Mouse (Mus musculus): ENCODE measurements at regions not wholly inside any gene's neighbourhood (a gene's known extent, or its start where the extent isn't known, plus 50 kb on each side); places are given as distances from the start of the nearest gene placed in this dataset.
"Not testable (repeated sequence)": the region's sequence is repeated elsewhere in the genome, so short reads cannot be mapped to it uniquely, and the experiment has no call there.

- H3K27me3 ChIP-seq (replicated peaks) = peaks cover 52% of the 10 kb centered on the region
- H3K36me3 ChIP-seq (replicated peaks; ENCODE audit: low read length) = no peaks in the 10 kb centered on the region
- TF ChIP-seq GATA1 (IDR thresholded peaks at IDR 0.05; ENCODE audit: borderline replicate concordance, low read length) = no peak
- TF ChIP-seq FLI1 (IDR thresholded peaks at IDR 0.05; ENCODE audit: low read length) = no peak
- H3K4me3 ChIP-seq (replicated peaks) = no peak overlapping the region
- H3K4me1 ChIP-seq = no peaks in the 10 kb centered on the region
- no peaks in the 10 kb centered on the region for H3K9me3 ChIP-seq
Observed at GRCm38 (mm10) chr10:62055408-62055807, 76.5 kb upstream of the Col13a1 start.

- Histone ChIP-seq H3K4me1 (no peaks in the 10 kb centered on the region), H3K36me3 (replicated peaks; ENCODE audit: low read length) (no peaks in the 10 kb centered on the region), H3K9me3 (peaks cover 25% of the 10 kb centered on the region), H3K4me3 (replicated peaks) (no peak overlapping the region), H3K27me3 (replicated peaks) (peaks cover 16% of the 10 kb centered on the region)
- TF ChIP-seq GATA1 (IDR thresholded peaks at IDR 0.05; ENCODE audit: borderline replicate concordance, low read length) = no peak
Observed at GRCm38 (mm10) chr10:62049782-62050192, 70.9 kb upstream of the Col13a1 start.

- Histone ChIP-seq H3K9me3 (peaks cover 49% of the 10 kb centered on the region), H3K4me3 (replicated peaks) (no peak overlapping the region), H3K4me1 (no peaks in the 10 kb centered on the region), H3K27me3 (replicated peaks) (peaks cover 9% of the 10 kb centered on the region), H3K36me3 (replicated peaks; ENCODE audit: low read length) (no peaks in the 10 kb centered on the region)
- TF ChIP-seq GATA1 (IDR thresholded peaks at IDR 0.05; ENCODE audit: borderline replicate concordance, low read length) = no peak
- no peak for TF ChIP-seq FLI1 (IDR thresholded peaks at IDR 0.05; ENCODE audit: low read length)
Observed at GRCm38 (mm10) chr10:62044408-62044807, 65.5 kb upstream of the Col13a1 start.

GRCm38 (mm10) chr10:62039915-62040314 is 61.0 kb upstream of the Col13a1 start:
- Histone ChIP-seq H3K4me1 (no peaks in the 10 kb centered on the region), H3K27me3 (replicated peaks) (peaks cover 5% of the 10 kb centered on the region), H3K36me3 (replicated peaks; ENCODE audit: low read length) (no peaks in the 10 kb centered on the region), H3K4me3 (replicated peaks) (peak overlapping the region; percentile 17), H3K9me3 (peaks cover 38% of the 10 kb centered on the region)
- TF ChIP-seq GATA1 (IDR thresholded peaks at IDR 0.05; ENCODE audit: borderline replicate concordance, low read length) = no peak
- no peak for TF ChIP-seq FLI1 (IDR thresholded peaks at IDR 0.05; ENCODE audit: low read length)

GRCm38 (mm10) chr10:62038656-62039055 is 59.7 kb upstream of the Col13a1 start:
- H3K4me1 ChIP-seq = no peaks in the 10 kb centered on the region
- TF ChIP-seq GATA1 (IDR thresholded peaks at IDR 0.05; ENCODE audit: borderline replicate concordance, low read length) (no peak), FLI1 (IDR thresholded peaks at IDR 0.05; ENCODE audit: low read length) (no peak)
- H3K9me3 ChIP-seq = peaks cover 38% of the 10 kb centered on the region
- no peaks in the 10 kb centered on the region for H3K36me3 ChIP-seq (replicated peaks; ENCODE audit: low read length)
- H3K27me3 ChIP-seq (replicated peaks) = peaks cover 9% of the 10 kb centered on the region
- H3K4me3 ChIP-seq (replicated peaks) = no peak overlapping the region

GRCm38 (mm10) chr10:62037402-62038199 is 58.7 kb upstream of the Col13a1 start:
- no peaks in the 10 kb centered on the region for H3K4me1 ChIP-seq
- H3K27me3 ChIP-seq (replicated peaks) = peaks cover 9% of the 10 kb centered on the region
- H3K4me3 ChIP-seq (replicated peaks) = no peak overlapping the region
- TF ChIP-seq GATA1 (IDR thresholded peaks at IDR 0.05; ENCODE audit: borderline replicate concordance, low read length) (no peak), FLI1 (IDR thresholded peaks at IDR 0.05; ENCODE audit: low read length) (no peak)
- H3K9me3 ChIP-seq = peaks cover 38% of the 10 kb centered on the region
- no peaks in the 10 kb centered on the region for H3K36me3 ChIP-seq (replicated peaks; ENCODE audit: low read length)

GRCm38 (mm10) chr10:62036815-62037214 is 57.9 kb upstream of the Col13a1 start:
- Histone ChIP-seq H3K36me3 (replicated peaks; ENCODE audit: low read length) (no peaks in the 10 kb centered on the region), H3K27me3 (replicated peaks) (peaks cover 9% of the 10 kb centered on the region), H3K4me1 (no peaks in the 10 kb centered on the region), H3K9me3 (peaks cover 42% of the 10 kb centered on the region), H3K4me3 (replicated peaks) (no peak overlapping the region)
- TF ChIP-seq GATA1 (IDR thresholded peaks at IDR 0.05; ENCODE audit: borderline replicate concordance, low read length) (no peak), FLI1 (IDR thresholded peaks at IDR 0.05; ENCODE audit: low read length) (no peak)

GRCm38 (mm10) chr10:62034291-62034690 is 55.4 kb upstream of the Col13a1 start:
- Histone ChIP-seq H3K4me1 (no peaks in the 10 kb centered on the region), H3K9me3 (peaks cover 30% of the 10 kb centered on the region), H3K27me3 (replicated peaks) (peaks cover 8% of the 10 kb centered on the region), H3K36me3 (replicated peaks; ENCODE audit: low read length) (no peaks in the 10 kb centered on the region), H3K4me3 (replicated peaks) (no peak overlapping the region)
- TF ChIP-seq FLI1 (IDR thresholded peaks at IDR 0.05; ENCODE audit: low read length) (no peak), GATA1 (IDR thresholded peaks at IDR 0.05; ENCODE audit: borderline replicate concordance, low read length) (no peak)

GRCm38 (mm10) chr10:62033748-62034147 is 54.8 kb upstream of the Col13a1 start:
- H3K4me3 ChIP-seq (replicated peaks) = no peak overlapping the region
- H3K36me3 ChIP-seq (replicated peaks; ENCODE audit: low read length) = no peaks in the 10 kb centered on the region
- peaks cover 8% of the 10 kb centered on the region for H3K27me3 ChIP-seq (replicated peaks)
- peaks cover 28% of the 10 kb centered on the region for H3K9me3 ChIP-seq
- H3K4me1 ChIP-seq = no peaks in the 10 kb centered on the region
- TF ChIP-seq FLI1 (IDR thresholded peaks at IDR 0.05; ENCODE audit: low read length) (no peak), GATA1 (IDR thresholded peaks at IDR 0.05; ENCODE audit: borderline replicate concordance, low read length) (no peak)

GRCm38 (mm10) chr10:62031986-62032385 is 53.1 kb upstream of the Col13a1 start:
- not testable (repeated sequence) for H3K27me3 ChIP-seq (replicated peaks); H3K4me1 ChIP-seq; H3K4me3 ChIP-seq (replicated peaks); H3K36me3 ChIP-seq (replicated peaks; ENCODE audit: low read length)
- peaks cover 23% of the 10 kb centered on the region for H3K9me3 ChIP-seq
